Mouse (Mus musculus): ENCODE data around the gene Olfr1128. TPM values are rescaled to one million over a fixed set of nuclear protein-coding genes. Genes with fewer than 3 reads are reported as not detected.
"Not testable (repeated sequence)": the region's sequence is repeated elsewhere in the genome, so short reads cannot be mapped to it uniquely, and the experiment has no call there.

The Olfr1128 gene
- not detected in 2 replicates for total RNA-seq (2017)

- no peak for ATAC-seq (replicated peaks in 1 of 2; ENCODE audit: insufficient read depth in 1 of 2, low FRiP score in 2 of 2, low TSS enrichment in 1 of 2, low read depth in 1 of 2, poor library complexity in 2 of 2, severe bottlenecking in 2 of 2)
Observed at GRCm38 (mm10) chr2:87545442-87545841, at the start of gene Olfr1128. Olfr1128 (minus strand) TSS chr2:87545542.

- ATAC-seq (replicated peaks in 1 of 2; ENCODE audit: insufficient read depth in 1 of 2, low FRiP score in 2 of 2, low TSS enrichment in 1 of 2, low read depth in 1 of 2, poor library complexity in 2 of 2, severe bottlenecking in 2 of 2): not testable (repeated sequence)
Observed at GRCm38 (mm10) chr2:87573602-87574001, 28.3 kb upstream of the Olfr1128 start, which contains the start of gene Olfr1129. Olfr1129 (plus strand) TSS chr2:87573902.

- ATAC-seq (replicated peaks in 1 of 2; ENCODE audit: insufficient read depth in 1 of 2, low FRiP score in 2 of 2, low TSS enrichment in 1 of 2, low read depth in 1 of 2, poor library complexity in 2 of 2, severe bottlenecking in 2 of 2): no peak
Observed at GRCm38 (mm10) chr2:87534826-87535225, 10.5 kb downstream of the Olfr1128 start.

GRCm38 (mm10) chr2:87531496-87531895 lies 13.8 kb downstream of the Olfr1128 start, which contains the start of gene Olfr153:
Olfr153 (plus strand) TSS chr2:87531796.
- ATAC-seq (replicated peaks in 1 of 2; ENCODE audit: insufficient read depth in 1 of 2, low FRiP score in 2 of 2, low TSS enrichment in 1 of 2, low read depth in 1 of 2, poor library complexity in 2 of 2, severe bottlenecking in 2 of 2): no peak

- not testable (repeated sequence) for ATAC-seq (replicated peaks in 1 of 2; ENCODE audit: insufficient read depth in 1 of 2, low FRiP score in 2 of 2, low TSS enrichment in 1 of 2, low read depth in 1 of 2, poor library complexity in 2 of 2, severe bottlenecking in 2 of 2)
Observed at GRCm38 (mm10) chr2:87525899-87526616, 19.3 kb downstream of the Olfr1128 start.

- ATAC-seq (replicated peaks in 1 of 2; ENCODE audit: insufficient read depth in 1 of 2, low FRiP score in 2 of 2, low TSS enrichment in 1 of 2, low read depth in 1 of 2, poor library complexity in 2 of 2, severe bottlenecking in 2 of 2): no peak
Observed at GRCm38 (mm10) chr2:87520651-87521050, 24.7 kb downstream of the Olfr1128 start.

- ATAC-seq (replicated peaks in 1 of 2; ENCODE audit: insufficient read depth in 1 of 2, low FRiP score in 2 of 2, low TSS enrichment in 1 of 2, low read depth in 1 of 2, poor library complexity in 2 of 2, severe bottlenecking in 2 of 2): no peak
Observed at GRCm38 (mm10) chr2:87516581-87516980, 28.8 kb downstream of the Olfr1128 start.

- no peak for ATAC-seq (replicated peaks in 1 of 2; ENCODE audit: insufficient read depth in 1 of 2, low FRiP score in 2 of 2, low TSS enrichment in 1 of 2, low read depth in 1 of 2, poor library complexity in 2 of 2, severe bottlenecking in 2 of 2)
Observed at GRCm38 (mm10) chr2:87515457-87516060, 29.8 kb downstream of the Olfr1128 start.

- ATAC-seq (replicated peaks in 1 of 2; ENCODE audit: insufficient read depth in 1 of 2, low FRiP score in 2 of 2, low TSS enrichment in 1 of 2, low read depth in 1 of 2, poor library complexity in 2 of 2, severe bottlenecking in 2 of 2): no peak
Observed at GRCm38 (mm10) chr2:87515046-87515445, 30.3 kb downstream of the Olfr1128 start.

- no peak for ATAC-seq (replicated peaks in 1 of 2; ENCODE audit: insufficient read depth in 1 of 2, low FRiP score in 2 of 2, low TSS enrichment in 1 of 2, low read depth in 1 of 2, poor library complexity in 2 of 2, severe bottlenecking in 2 of 2)
Observed at GRCm38 (mm10) chr2:87506265-87506664, 39.1 kb downstream of the Olfr1128 start, which contains the start of gene Pramel6. Pramel6 (plus strand) TSS chr2:87506565.

- ATAC-seq (replicated peaks in 1 of 2; ENCODE audit: insufficient read depth in 1 of 2, low FRiP score in 2 of 2, low TSS enrichment in 1 of 2, low read depth in 1 of 2, poor library complexity in 2 of 2, severe bottlenecking in 2 of 2): not testable (repeated sequence)
Observed at GRCm38 (mm10) chr2:87496993-87497392, 48.3 kb downstream of the Olfr1128 start, which contains the start of gene Pramel7. Pramel7 (minus strand) TSS chr2:87497093.

Other genes starting within 250 kb of the Olfr1128 start
- not detected in 2 replicates for gene Olfr1118, start 238.0 kb downstream of the Olfr1128 start, total RNA-seq (2017)
- gene Olfr1120, start 190.7 kb downstream of the Olfr1128 start, total RNA-seq (2017): not detected in 2 replicates
- gene Olfr1121, start 175.6 kb downstream of the Olfr1128 start, total RNA-seq (2017): not detected in 2 replicates
- gene Olfr1122, start 159.7 kb downstream of the Olfr1128 start, total RNA-seq (2017): not detected in 2 replicates
- gene Olfr1123, start 128.9 kb downstream of the Olfr1128 start, total RNA-seq (2017): not detected in 2 replicates
- gene Olfr1124, start 115.3 kb downstream of the Olfr1128 start, total RNA-seq (2017): not detected in 2 replicates
- gene Olfr1126, start 91.6 kb downstream of the Olfr1128 start, total RNA-seq (2017): not detected in 2 replicates
- gene Pramel7, start 48.4 kb downstream of the Olfr1128 start, total RNA-seq (2017): not detected in 2 replicates
- gene Pramel6, start 39.0 kb downstream of the Olfr1128 start, total RNA-seq (2017): not detected in 2 replicates
- gene Olfr153, start 13.7 kb downstream of the Olfr1128 start, total RNA-seq (2017): not detected in 2 replicates
- not detected in 2 replicates for gene Olfr1129, start 28.4 kb upstream of the Olfr1128 start, total RNA-seq (2017)
- gene Olfr1130, start 60.7 kb upstream of the Olfr1128 start, total RNA-seq (2017): not detected in 2 replicates
- not detected in 2 replicates for gene Olfr1131, start 81.6 kb upstream of the Olfr1128 start, total RNA-seq (2017)
- not detected in 2 replicates for gene Olfr1132, start 92.0 kb upstream of the Olfr1128 start, total RNA-seq (2017)
- gene Olfr1133, start 101.8 kb upstream of the Olfr1128 start, total RNA-seq (2017): not detected in 2 replicates
- not detected in 2 replicates for gene Olfr1134, start 112.9 kb upstream of the Olfr1128 start, total RNA-seq (2017)
- gene Olfr1135, start 128.1 kb upstream of the Olfr1128 start, total RNA-seq (2017): not detected in 2 replicates
- gene Olfr1136, start 148.4 kb upstream of the Olfr1128 start, total RNA-seq (2017): not detected in 2 replicates
- not detected in 2 replicates for gene Olfr1137, start 167.6 kb upstream of the Olfr1128 start, total RNA-seq (2017)
- not detected in 2 replicates for gene Olfr1138, start 194.4 kb upstream of the Olfr1128 start, total RNA-seq (2017)
- gene Olfr1140, start 198.2 kb upstream of the Olfr1128 start, total RNA-seq (2017): not detected in 2 replicates
- not detected in 2 replicates for gene Olfr1141, start 208.4 kb upstream of the Olfr1128 start, total RNA-seq (2017)
- gene Olfr152, start 233.9 kb upstream of the Olfr1128 start, total RNA-seq (2017): not detected in 2 replicates